Mouse (Mus musculus): ENCODE data around the gene Gm49416.

DNA sequence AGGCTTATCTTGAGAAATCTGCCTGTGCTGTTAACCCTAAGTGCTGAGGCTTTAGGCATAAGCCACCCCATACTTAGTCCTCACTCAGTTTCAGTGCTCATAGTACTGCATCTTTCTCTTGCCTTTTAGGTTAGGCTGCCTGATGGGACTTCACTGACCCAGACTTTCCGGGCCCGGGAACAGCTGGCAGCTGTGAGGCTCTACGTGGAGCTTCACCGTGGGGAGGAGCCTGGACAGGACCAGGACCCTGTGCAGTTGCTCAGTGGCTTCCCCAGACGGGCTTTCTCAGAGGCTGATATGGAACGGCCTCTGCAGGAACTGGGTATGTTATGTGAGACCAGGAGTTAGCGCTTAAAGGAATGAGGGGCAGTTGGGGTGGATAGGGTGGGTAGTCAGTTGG lies 13.7 kb upstream of the Gm49416 start:
- no peak for TF ChIP-seq CTCF (IDR thresholded peaks at IDR 0.05)
- no peak for TF ChIP-seq EP300 (IDR thresholded peaks at IDR 0.05; ENCODE audit: insufficient read depth, low read depth, low read length)
- no peak for TF ChIP-seq POLR2A (IDR thresholded peaks at IDR 0.05; ENCODE audit: insufficient read depth, low read depth, low read length)
